16 mouse cellular contexts compared by ENCODE assay signal in genomic region chr1:138822255-138822984, GRCm38 (mm10). TPM values are rescaled to one million over a fixed set of nuclear protein-coding genes. Genes with fewer than 3 reads are reported as not detected.
A peak's percentile ranks its signal among the peaks of the same experiment; 100 is the strongest.
DNase-seq lines count a peak whose midpoint lies in the region; ATAC-seq lines count a peak whose summit lies in the region.
"Had no signal": no experiment of that assay in that cellular context is flagged by ENCODE, and none has a peak within 500 bp of the region (broad histone marks: within the 10 kb centered on the region; RNA-seq: fewer than 3 reads in every experiment).

No protein-coding gene starts in this region.

- 91% methylated on average over 7 of the region's 7 CpGs for WGBS in hindbrain, embryonic 11.5 days
- WGBS in hindbrain, embryonic 16.5 days = 96% methylated on average over 7 of the region's 7 CpGs
- WGBS in midbrain, embryonic 15.5 days = 91% methylated on average over 7 of the region's 7 CpGs

- H3K4me2 ChIP-seq in hindbrain, embryonic 11.5 days (replicated peaks; ENCODE audit: low read depth, low read length) = no peak overlapping the region
- no peak overlapping the region for H3K4me2 ChIP-seq in hindbrain, embryonic 16.5 days (ENCODE audit: low read length)
- H3K4me2 ChIP-seq in midbrain, embryonic 15.5 days = no peak overlapping the region
- H3K4me2 ChIP-seq: hindbrain, embryonic 13.5 days; lung, embryonic 14.5 days had no signal

- H3K4me3 ChIP-seq in hindbrain, embryonic 11.5 days (ENCODE audit: low read depth, low read length) = no peak overlapping the region
- no peak overlapping the region for H3K4me3 ChIP-seq in hindbrain, embryonic 16.5 days (ENCODE audit: low read length)
- no peak overlapping the region for H3K4me3 ChIP-seq in midbrain, embryonic 15.5 days
- H3K4me3 ChIP-seq: heart, embryonic 10.5 days; hindbrain, embryonic 13.5 days had no signal

- no peaks in the 10 kb centered on the region for H3K27me3 ChIP-seq in hindbrain, embryonic 11.5 days (ENCODE audit: control insufficient read depth, insufficient read depth, low read length)
- no peaks in the 10 kb centered on the region for H3K27me3 ChIP-seq in hindbrain, embryonic 16.5 days (replicated peaks; ENCODE audit: control insufficient read depth, insufficient read depth, low read length)
- no peaks in the 10 kb centered on the region for H3K27me3 ChIP-seq in midbrain, embryonic 15.5 days (replicated peaks)
- H3K27me3 ChIP-seq: hindbrain, embryonic 13.5 days; Patski had no signal

- no peaks in the 10 kb centered on the region for H3K4me1 ChIP-seq in hindbrain, embryonic 11.5 days (replicated peaks; ENCODE audit: control insufficient read depth, insufficient read depth, low read length)
- H3K4me1 ChIP-seq in hindbrain, embryonic 16.5 days (ENCODE audit: control insufficient read depth, insufficient read depth, low read depth, low read length) = no peaks in the 10 kb centered on the region
- 0 out of 2 replicates have a peak, but pooled peaks cover 2% of the 10 kb centered on the region for H3K4me1 ChIP-seq in midbrain, embryonic 15.5 days
- H3K4me1 ChIP-seq: heart, embryonic 10.5 days; hindbrain, embryonic 13.5 days had no signal

- no peak overlapping the region for H3K9ac ChIP-seq in hindbrain, embryonic 11.5 days (ENCODE audit: low read depth, low read length)
- H3K9ac ChIP-seq in hindbrain, embryonic 16.5 days (ENCODE audit: low read depth, low read length) = no peak overlapping the region
- H3K9ac ChIP-seq in midbrain, embryonic 15.5 days = no peak overlapping the region
- H3K9ac ChIP-seq: hindbrain, embryonic 13.5 days; lung, embryonic 14.5 days had no signal

- H3K36me3 ChIP-seq in hindbrain, embryonic 11.5 days (ENCODE audit: control insufficient read depth, insufficient read depth, low read length) = no peaks in the 10 kb centered on the region
- H3K36me3 ChIP-seq in hindbrain, embryonic 16.5 days (ENCODE audit: control insufficient read depth, insufficient read depth, low read length) = no peaks in the 10 kb centered on the region
- no peaks in the 10 kb centered on the region for H3K36me3 ChIP-seq in midbrain, embryonic 15.5 days (replicated peaks)
- H3K36me3 ChIP-seq: heart, embryonic 10.5 days; hindbrain, embryonic 13.5 days had no signal

- H3K27ac ChIP-seq in hindbrain, embryonic 11.5 days (ENCODE audit: low read depth, low read length) = no peak overlapping the region
- H3K27ac ChIP-seq in hindbrain, embryonic 16.5 days (ENCODE audit: low read depth, low read length) = no peak overlapping the region
- H3K27ac ChIP-seq in midbrain, embryonic 15.5 days = peak overlapping the region; percentile 6; the same call in 1 of the 2 replicates
- H3K27ac ChIP-seq: heart, embryonic 10.5 days; hindbrain, embryonic 13.5 days had no signal

- H3K9me3 ChIP-seq in hindbrain, embryonic 11.5 days (ENCODE audit: control insufficient read depth, low read length) = no peaks in the 10 kb centered on the region
- no peaks in the 10 kb centered on the region for H3K9me3 ChIP-seq in hindbrain, embryonic 16.5 days (ENCODE audit: control insufficient read depth, low read length)
- H3K9me3 ChIP-seq in midbrain, embryonic 15.5 days = no peaks in the 10 kb centered on the region
- H3K9me3 ChIP-seq: heart, embryonic 10.5 days; hindbrain, embryonic 13.5 days had no signal

- DNase-seq in hindbrain, embryonic 11.5 days (ENCODE audit: low spot score) = no peak
- DNase-seq in induced T-regulatory cell, adult 2 months (ENCODE audit: low read depth) = peak; percentile 69
- no peak for DNase-seq in layer of hippocampus, postnatal 10 days (ENCODE audit: low spot score in 2 of 2)
- no peak for DNase-seq in cerebellum, postnatal 14 days
- no peak for DNase-seq in heart, adult 11 months
- DNase-seq: adrenal gland, adult 8-10 months; B cell, adult 2 months; layer of hippocampus, postnatal 36 days; lung, embryonic 14.5 days; thymus, adult 2 months had no signal

- ATAC-seq in hindbrain, embryonic 11.5 days (ENCODE audit: low FRiP score) = peak; percentile 27; the same call in 1 of the 2 replicates
- ATAC-seq in hindbrain, embryonic 16.5 days = no peak
- peak; percentile 94 for ATAC-seq in CD4-positive, CD25-positive, alpha-beta regulatory T cell, adult 4 months
- ATAC-seq in midbrain, embryonic 15.5 days (replicated peaks) = 0 out of 2 replicates have a peak, but pooled peaks have one; percentile 28
- ATAC-seq: Patski had no signal

RNA-seq across cellular contexts. Expression of gene Lhx9, which starts 26.0 kb away (rescaled TPM):
- polyA plus RNA-seq in hindbrain, embryonic 11.5 days (2014; fragmentation: Nextera tagmentation; extraction: Ambion mirVana) = 31.4 and 32.1 TPM in 2 replicates
- 10.7 and 17.5 TPM in 2 replicates for polyA plus RNA-seq in hindbrain, embryonic 16.5 days (2015; fragmentation: Nextera tagmentation; extraction: Ambion mirVana)
- polyA plus RNA-seq in CD4-positive, CD25-positive, alpha-beta regulatory T cell, adult 4 months (2017; shearing (Covaris generic)) = not detected
- polyA plus RNA-seq in midbrain, embryonic 15.5 days (2015; fragmentation: Nextera tagmentation; extraction: Ambion mirVana) = 124 and 139 TPM in 2 replicates
- 10 to 100 TPM; 15.3 to 16.1 TPM for total RNA-seq in layer of hippocampus, postnatal 10 days (2021)
- total RNA-seq: adrenal gland, adult 8-10 months had no signal
- polyA plus RNA-seq: lung, embryonic 14.5 days had no signal

RNA-seq across cellular contexts. Expression of gene 2310009B15Rik, which starts 34.2 kb away (rescaled TPM):
- 42.4 and 44.6 TPM in 2 replicates for polyA plus RNA-seq in hindbrain, embryonic 11.5 days (2014; fragmentation: Nextera tagmentation; extraction: Ambion mirVana)
- polyA plus RNA-seq in hindbrain, embryonic 16.5 days (2015; fragmentation: Nextera tagmentation; extraction: Ambion mirVana) = 24.0 and 29.5 TPM in 2 replicates
- 10 to 100 TPM in 1 of 2 experiments, 1 to 10 TPM in 1; 9.9 to 15.9 TPM for polyA plus RNA-seq in CD4-positive, CD25-positive, alpha-beta regulatory T cell, adult 4 months (2017; shearing (Covaris generic))
- 33.6 and 37.6 TPM in 2 replicates for polyA plus RNA-seq in midbrain, embryonic 15.5 days (2015; fragmentation: Nextera tagmentation; extraction: Ambion mirVana)
- total RNA-seq in layer of hippocampus, postnatal 10 days (2021) = 10 to 100 TPM; 24.4 to 25.6 TPM

Comparison
In these comparisons a context has a peak if more than half of its experiments do, and no peak if none do; other contexts are left out.
1. RNA of gene Lhx9, which starts 26.0 kb away (polyA plus RNA-seq): 124 to 139 TPM in midbrain, embryonic 15.5 days, 31.4 to 32.1 TPM in hindbrain, embryonic 11.5 days and 10.7 to 17.5 TPM in hindbrain, embryonic 16.5 days; not detected in CD4-positive, CD25-positive, alpha-beta regulatory T cell, adult 4 months; every median in the first group is over 10 times any median in the second.